Mouse (Mus musculus): ENCODE results near the gene Foxi1. TPM values are rescaled to one million over a fixed set of nuclear protein-coding genes. Genes with fewer than 3 reads are reported as not detected.
"Not testable (repeated sequence)": the region's sequence is repeated elsewhere in the genome, so short reads cannot be mapped to it uniquely, and the experiment has no call there.

Gene Foxi1
- not detected in 2 replicates for total RNA-seq (2017)

DNA sequence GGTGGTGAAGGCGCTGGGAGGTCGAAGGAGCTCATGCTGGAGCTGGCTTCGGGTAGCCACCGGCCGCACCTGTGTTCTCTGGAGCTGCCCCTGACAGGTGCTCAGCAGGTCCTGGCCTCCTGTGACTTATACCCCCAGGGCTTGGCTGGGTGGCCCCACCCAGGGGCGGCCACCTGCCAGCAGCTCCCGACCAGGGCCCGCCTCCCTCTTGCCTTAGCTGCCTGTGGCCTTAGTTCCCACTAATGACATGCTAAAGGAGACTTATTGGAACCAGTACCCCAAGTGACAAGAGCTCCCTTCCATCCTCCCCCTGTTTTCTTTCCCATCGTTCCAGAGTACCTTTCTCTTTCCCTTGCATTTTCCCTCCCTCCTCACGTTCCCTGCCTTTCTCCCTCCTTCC, at the start of gene Foxi1:
Gene Foxi1, minus strand, starts transcription at position 101 of the 400 bp plus-strand sequence.
- no peak for ATAC-seq (replicated peaks in 1 of 2; ENCODE audit: insufficient read depth in 1 of 2, low FRiP score in 2 of 2, low TSS enrichment in 1 of 2, low read depth in 1 of 2, poor library complexity in 2 of 2, severe bottlenecking in 2 of 2)

DNA sequence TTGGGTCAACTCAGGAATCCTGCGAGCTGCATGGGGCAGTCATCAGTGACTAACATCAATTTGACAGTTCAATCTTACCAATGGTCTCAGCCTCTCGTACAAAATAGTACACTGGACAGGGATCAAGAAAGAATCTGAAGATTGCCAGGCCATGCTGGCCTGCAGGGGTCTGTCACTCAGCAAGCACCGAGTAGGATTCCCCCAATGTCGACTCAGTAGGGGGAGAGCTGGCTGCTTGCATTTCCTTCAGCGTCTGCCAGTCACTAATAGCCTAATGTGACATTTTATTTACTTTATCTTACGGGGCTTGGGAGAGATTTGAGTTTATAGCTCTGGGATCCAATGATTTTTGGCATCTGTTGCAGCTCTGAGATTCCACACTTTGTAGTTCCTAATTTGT, 35.1 kb upstream of the Foxi1 start:
- ATAC-seq (replicated peaks in 1 of 2; ENCODE audit: insufficient read depth in 1 of 2, low FRiP score in 2 of 2, low TSS enrichment in 1 of 2, low read depth in 1 of 2, poor library complexity in 2 of 2, severe bottlenecking in 2 of 2): no peak

DNA sequence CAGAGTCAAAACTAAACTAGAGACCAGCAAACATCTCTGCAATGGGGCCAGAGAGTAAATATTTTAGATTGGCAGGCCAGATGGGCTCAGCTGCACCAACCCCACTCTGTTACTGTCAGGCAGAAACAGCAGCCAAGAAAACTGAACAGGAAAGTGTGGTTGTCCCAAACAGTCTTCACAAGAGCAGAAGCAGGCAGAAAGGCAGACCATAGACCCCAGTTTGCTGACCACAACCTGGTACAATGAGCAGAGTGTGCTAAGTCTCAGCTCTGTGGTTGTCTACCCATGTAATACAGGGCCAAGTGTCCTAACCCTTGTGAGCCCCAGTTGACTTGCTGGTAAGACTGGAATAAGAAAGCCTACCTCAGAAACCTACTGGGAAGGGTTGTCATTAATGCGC, 32.4 kb upstream of the Foxi1 start:
- ATAC-seq (replicated peaks in 1 of 2; ENCODE audit: insufficient read depth in 1 of 2, low FRiP score in 2 of 2, low TSS enrichment in 1 of 2, low read depth in 1 of 2, poor library complexity in 2 of 2, severe bottlenecking in 2 of 2): peak; percentile 66 to 68

- no peak for ATAC-seq (replicated peaks in 1 of 2; ENCODE audit: insufficient read depth in 1 of 2, low FRiP score in 2 of 2, low TSS enrichment in 1 of 2, low read depth in 1 of 2, poor library complexity in 2 of 2, severe bottlenecking in 2 of 2)
These were observed 31.8 kb upstream of the Foxi1 start for GRCm38 (mm10) chr11:34239691-34240090.

GRCm38 (mm10) chr11:34236885-34237284, 29.0 kb upstream of the Foxi1 start:
- no peak for ATAC-seq (replicated peaks in 1 of 2; ENCODE audit: insufficient read depth in 1 of 2, low FRiP score in 2 of 2, low TSS enrichment in 1 of 2, low read depth in 1 of 2, poor library complexity in 2 of 2, severe bottlenecking in 2 of 2)

- peak; percentile 59 to 65; a peak in 3 of 4 replicates for ATAC-seq (replicated peaks in 1 of 2; ENCODE audit: insufficient read depth in 1 of 2, low FRiP score in 2 of 2, low TSS enrichment in 1 of 2, low read depth in 1 of 2, poor library complexity in 2 of 2, severe bottlenecking in 2 of 2)
These were observed 28.3 kb upstream of the Foxi1 start for GRCm38 (mm10) chr11:34236091-34236759.

GRCm38 (mm10) chr11:34228758-34229364, 21.0 kb upstream of the Foxi1 start:
- peak; percentile 56 to 69; a peak in 3 of 4 replicates for ATAC-seq (replicated peaks in 1 of 2; ENCODE audit: insufficient read depth in 1 of 2, low FRiP score in 2 of 2, low TSS enrichment in 1 of 2, low read depth in 1 of 2, poor library complexity in 2 of 2, severe bottlenecking in 2 of 2)

- 0 out of 4 replicates have a peak, but pooled peaks of 1 of the 2 experiments have one; percentile 25 for ATAC-seq (replicated peaks in 1 of 2; ENCODE audit: insufficient read depth in 1 of 2, low FRiP score in 2 of 2, low TSS enrichment in 1 of 2, low read depth in 1 of 2, poor library complexity in 2 of 2, severe bottlenecking in 2 of 2)
These were observed 19.3 kb upstream of the Foxi1 start for GRCm38 (mm10) chr11:34227180-34227579.

GRCm38 (mm10) chr11:34220596-34220995, 12.7 kb upstream of the Foxi1 start:
- not testable (repeated sequence) for ATAC-seq (replicated peaks in 1 of 2; ENCODE audit: insufficient read depth in 1 of 2, low FRiP score in 2 of 2, low TSS enrichment in 1 of 2, low read depth in 1 of 2, poor library complexity in 2 of 2, severe bottlenecking in 2 of 2)

- 0 out of 4 replicates have a peak, but pooled peaks of 1 of the 2 experiments have one; percentile 17 for ATAC-seq (replicated peaks in 1 of 2; ENCODE audit: insufficient read depth in 1 of 2, low FRiP score in 2 of 2, low TSS enrichment in 1 of 2, low read depth in 1 of 2, poor library complexity in 2 of 2, severe bottlenecking in 2 of 2)
These were observed 5.0 kb upstream of the Foxi1 start for GRCm38 (mm10) chr11:34212853-34213252.

GRCm38 (mm10) chr11:34202769-34203168, 5.1 kb downstream of the Foxi1 start:
- ATAC-seq (replicated peaks in 1 of 2; ENCODE audit: insufficient read depth in 1 of 2, low FRiP score in 2 of 2, low TSS enrichment in 1 of 2, low read depth in 1 of 2, poor library complexity in 2 of 2, severe bottlenecking in 2 of 2): no peak

GRCm38 (mm10) chr11:34195142-34195541, 12.7 kb downstream of the Foxi1 start:
- ATAC-seq (replicated peaks in 1 of 2; ENCODE audit: insufficient read depth in 1 of 2, low FRiP score in 2 of 2, low TSS enrichment in 1 of 2, low read depth in 1 of 2, poor library complexity in 2 of 2, severe bottlenecking in 2 of 2): no peak

- ATAC-seq (replicated peaks in 1 of 2; ENCODE audit: insufficient read depth in 1 of 2, low FRiP score in 2 of 2, low TSS enrichment in 1 of 2, low read depth in 1 of 2, poor library complexity in 2 of 2, severe bottlenecking in 2 of 2): no peak
These were observed 13.5 kb downstream of the Foxi1 start for GRCm38 (mm10) chr11:34194158-34194941.

GRCm38 (mm10) chr11:34193658-34194057, 14.2 kb downstream of the Foxi1 start:
- no peak for ATAC-seq (replicated peaks in 1 of 2; ENCODE audit: insufficient read depth in 1 of 2, low FRiP score in 2 of 2, low TSS enrichment in 1 of 2, low read depth in 1 of 2, poor library complexity in 2 of 2, severe bottlenecking in 2 of 2)

GRCm38 (mm10) chr11:34184266-34184665, 23.6 kb downstream of the Foxi1 start:
- no peak for ATAC-seq (replicated peaks in 1 of 2; ENCODE audit: insufficient read depth in 1 of 2, low FRiP score in 2 of 2, low TSS enrichment in 1 of 2, low read depth in 1 of 2, poor library complexity in 2 of 2, severe bottlenecking in 2 of 2)

- ATAC-seq (replicated peaks in 1 of 2; ENCODE audit: insufficient read depth in 1 of 2, low FRiP score in 2 of 2, low TSS enrichment in 1 of 2, low read depth in 1 of 2, poor library complexity in 2 of 2, severe bottlenecking in 2 of 2): no peak
These were observed 26.4 kb downstream of the Foxi1 start for GRCm38 (mm10) chr11:34181214-34182117.

- ATAC-seq (replicated peaks in 1 of 2; ENCODE audit: insufficient read depth in 1 of 2, low FRiP score in 2 of 2, low TSS enrichment in 1 of 2, low read depth in 1 of 2, poor library complexity in 2 of 2, severe bottlenecking in 2 of 2): no peak
These were observed 29.1 kb downstream of the Foxi1 start for GRCm38 (mm10) chr11:34178752-34179151.

Data from hematopoietic stem cell, adult 5-6 weeks (primary cell).